Mouse (Mus musculus): ENCODE data around the gene Slamf7. TPM values are rescaled to one million over a fixed set of nuclear protein-coding genes. Genes with fewer than 3 reads are reported as not detected.

Slamf7 gene
- total RNA-seq, 4 experiments from 2014 or later: 0.13 TPM; not detected in 3

- no peak for DNase-seq (ENCODE audit: low spot score in 2 of 2)
These were observed 14.1 kb downstream of the Slamf7 start for GRCm38 (mm10) chr1:171638686-171639085.

DNA sequence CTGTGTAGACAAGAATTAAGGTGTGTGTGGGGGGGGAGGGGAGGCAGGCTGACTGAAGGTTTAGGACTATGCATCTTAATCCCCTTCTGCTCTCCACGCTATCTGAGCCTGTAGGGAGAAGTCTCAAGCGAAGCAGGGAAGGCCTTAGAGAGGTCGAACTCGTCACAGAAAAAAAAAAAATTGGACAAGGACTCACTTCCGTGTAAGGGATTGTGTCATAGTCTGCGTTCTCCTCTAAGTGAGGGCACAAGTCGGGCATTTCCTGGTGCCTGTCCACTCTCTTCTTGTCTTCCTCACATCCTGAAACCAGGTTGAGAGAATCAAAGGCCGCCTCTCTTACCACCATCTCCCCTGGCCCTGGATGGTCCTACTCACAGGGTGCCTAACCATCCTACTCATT, 15.7 kb downstream of the Slamf7 start:
- no peak for DNase-seq (ENCODE audit: low spot score in 2 of 2)

GRCm38 (mm10) chr1:171635696-171636095, 17.1 kb downstream of the Slamf7 start:
- no peak for DNase-seq (ENCODE audit: low spot score in 2 of 2)

- peak in 1 of 2 experiments; percentile 14 for DNase-seq (ENCODE audit: low spot score in 2 of 2)
These were observed 21.4 kb downstream of the Slamf7 start for GRCm38 (mm10) chr1:171631447-171631846.

DNA sequence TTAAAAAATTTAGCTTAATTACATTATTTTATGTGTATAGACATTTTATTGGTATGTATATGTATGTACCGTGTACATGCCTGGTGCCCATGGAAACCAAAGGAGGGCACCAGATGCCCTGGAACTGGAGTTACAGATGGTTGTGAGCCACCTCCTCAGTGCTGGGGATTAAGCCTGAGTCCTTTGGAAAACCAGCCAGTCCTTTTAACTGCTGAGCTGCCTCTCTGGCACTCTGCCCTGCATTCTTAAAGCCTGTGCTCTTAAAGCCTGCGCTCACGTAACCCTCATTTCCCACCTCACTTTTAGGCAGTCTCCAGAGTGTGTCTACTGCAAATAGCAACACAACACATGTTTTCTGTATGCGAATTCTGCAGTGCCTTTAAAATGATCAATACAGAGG, 21.9 kb downstream of the Slamf7 start:
- peak in 1 of 2 experiments; percentile 25 for DNase-seq (ENCODE audit: low spot score in 2 of 2)

GRCm38 (mm10) chr1:171630041-171630440, 22.8 kb downstream of the Slamf7 start:
- no peak for DNase-seq (ENCODE audit: low spot score in 2 of 2)

DNA sequence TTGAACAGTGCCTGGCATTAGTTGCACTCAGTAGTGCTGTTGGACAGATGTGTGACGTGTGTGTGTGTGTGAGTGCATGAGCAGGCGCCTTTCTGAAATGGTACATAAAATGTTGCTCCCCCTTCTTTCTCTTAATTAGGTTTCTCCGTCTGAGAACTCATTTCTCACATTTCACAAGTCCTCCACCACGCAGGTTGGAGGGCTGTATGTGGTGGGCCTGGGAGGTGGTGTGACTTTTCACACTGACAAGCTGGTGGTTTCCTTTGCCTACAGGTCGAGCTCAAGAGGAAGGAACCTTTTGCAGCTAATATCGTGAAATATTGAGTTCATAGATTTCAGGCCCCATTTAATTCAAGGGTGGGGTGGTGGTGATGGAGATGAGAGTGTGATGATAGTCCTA, 23.7 kb downstream of the Slamf7 start:
- no peak for DNase-seq (ENCODE audit: low spot score in 2 of 2)

GRCm38 (mm10) chr1:171627801-171628200, 25.0 kb downstream of the Slamf7 start:
- DNase-seq (ENCODE audit: low spot score in 2 of 2): no peak

DNA sequence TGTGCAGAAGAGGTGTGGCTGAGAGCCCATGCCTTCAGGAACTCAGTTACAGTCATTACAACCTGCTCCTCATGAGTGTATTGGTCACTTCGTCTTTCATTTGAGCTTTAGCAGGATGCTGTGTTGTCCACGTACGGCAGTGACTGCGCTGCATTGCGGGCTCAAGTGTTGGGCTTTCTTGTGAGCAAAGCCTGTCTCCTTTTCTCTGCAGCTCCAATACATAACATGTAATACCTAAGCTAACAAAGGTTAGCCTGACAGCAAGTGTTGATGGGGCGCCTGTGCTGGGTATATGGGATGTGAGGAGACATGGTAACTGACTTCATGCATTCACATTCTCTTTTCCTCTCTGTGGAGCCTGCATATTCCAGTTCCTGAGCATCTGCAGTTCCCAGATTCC, 32.7 kb downstream of the Slamf7 start:
- no peak for DNase-seq (ENCODE audit: low spot score in 2 of 2)

- DNase-seq (ENCODE audit: low spot score in 2 of 2): no peak
These were observed 33.2 kb downstream of the Slamf7 start for GRCm38 (mm10) chr1:171619645-171620044.

DNA sequence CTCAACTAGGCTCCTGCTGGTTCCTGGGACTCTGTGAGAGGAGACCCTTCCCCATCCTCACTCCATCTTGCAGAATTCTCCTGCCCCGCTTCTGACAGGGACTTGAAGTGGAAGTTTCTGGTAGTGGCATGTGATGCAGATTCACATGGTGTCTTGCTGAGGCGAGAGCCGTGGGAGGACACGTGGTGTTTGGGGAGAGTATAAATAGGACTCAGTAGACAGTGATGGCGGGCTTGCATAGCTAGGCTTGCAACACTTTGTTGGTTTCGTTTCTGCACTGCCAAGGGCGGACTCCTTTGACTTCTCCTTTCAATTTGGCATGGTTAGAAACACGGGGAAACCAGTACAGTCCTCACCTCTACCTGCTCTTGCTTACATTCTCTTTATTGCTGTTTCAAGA, 33.8 kb downstream of the Slamf7 start:
- DNase-seq (ENCODE audit: low spot score in 2 of 2): no peak

GRCm38 (mm10) chr1:171616881-171617515, 35.8 kb downstream of the Slamf7 start:
- DNase-seq (ENCODE audit: low spot score in 2 of 2): no peak

DNA sequence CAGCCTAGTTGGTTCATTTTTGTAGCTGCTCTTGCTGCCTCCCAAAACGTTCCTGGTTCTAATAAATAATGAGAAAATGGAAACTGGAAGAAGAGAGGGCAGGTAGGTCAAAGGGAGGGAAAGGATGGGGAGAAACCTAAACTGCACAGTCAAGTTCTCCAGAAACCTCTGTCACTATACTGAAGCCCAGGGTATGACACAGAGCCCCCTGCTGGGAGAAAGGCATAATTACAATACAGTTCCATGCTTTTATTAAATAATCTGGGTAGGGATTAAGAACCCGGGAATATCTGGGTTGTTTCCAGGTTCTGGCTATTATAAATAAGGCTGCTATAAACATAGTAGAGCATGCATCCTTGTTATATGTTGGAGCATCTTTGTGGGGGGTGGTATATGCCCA, 38.9 kb downstream of the Slamf7 start:
- no peak for DNase-seq (ENCODE audit: low spot score in 2 of 2)

- no peak for DNase-seq (ENCODE audit: low spot score in 2 of 2)
These were observed 42.1 kb downstream of the Slamf7 start for GRCm38 (mm10) chr1:171610781-171611180.

- no peak for DNase-seq (ENCODE audit: low spot score in 2 of 2)
These were observed 42.8 kb downstream of the Slamf7 start for GRCm38 (mm10) chr1:171610026-171610425.

- DNase-seq (ENCODE audit: low spot score in 2 of 2): no peak
These were observed 45.7 kb downstream of the Slamf7 start, which contains the start of gene Ly9 for GRCm38 (mm10) chr1:171607176-171607575. Ly9 (minus strand) TSS chr1:171607410.

DNA sequence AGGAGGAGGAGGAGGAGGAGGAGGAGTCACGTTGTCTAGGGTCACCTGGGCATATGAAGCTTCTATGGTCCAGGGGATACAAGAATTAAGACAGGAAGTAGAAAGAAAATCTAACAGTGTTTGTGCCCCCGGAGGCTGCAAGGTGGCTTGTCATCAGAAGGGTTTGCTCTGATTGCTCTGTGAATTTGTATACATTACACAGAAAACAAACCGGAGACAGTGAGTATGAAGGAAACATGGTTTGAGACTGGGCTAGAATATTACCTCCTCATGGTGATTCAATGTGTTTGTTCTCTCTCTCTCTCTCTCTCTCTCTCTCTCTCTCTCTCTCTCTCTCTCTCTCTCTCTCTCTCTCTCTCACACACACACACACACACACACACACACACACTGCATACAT, 46.2 kb downstream of the Slamf7 start:
- DNase-seq (ENCODE audit: low spot score in 2 of 2): no peak

DNA sequence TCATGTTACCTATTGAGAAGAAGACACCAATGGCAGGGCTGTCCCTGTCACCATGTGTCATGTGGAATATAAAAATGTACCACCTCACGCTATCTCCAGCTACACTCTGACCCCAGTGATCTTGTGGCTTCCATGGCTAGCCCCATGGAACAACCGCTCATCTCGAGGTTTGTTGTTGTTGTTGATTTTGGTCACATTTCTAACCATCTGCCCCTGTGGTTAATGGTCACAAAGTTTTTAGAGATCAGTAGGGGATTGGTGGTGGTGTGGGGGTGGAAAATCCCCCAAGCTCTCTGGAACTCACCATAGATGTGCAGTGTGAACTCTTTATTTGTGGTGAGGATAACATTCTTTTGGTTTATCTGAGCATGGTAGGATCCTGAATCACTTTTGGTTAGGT, 48.1 kb downstream of the Slamf7 start:
- no peak for DNase-seq (ENCODE audit: low spot score in 2 of 2)

GRCm38 (mm10) chr1:171584584-171584983, 68.3 kb downstream of the Slamf7 start:
- no peak for DNase-seq (ENCODE audit: low spot score in 2 of 2)

Small RNA genes lying within 50 kb of the gene (microRNA-seq; reads per million reads assigned to microRNA genes)
- 0 reads per million in 2 experiments for gene Mir7683

Other genes starting within 250 kb of the Slamf7 start
- gene Usf1, start 241.7 kb downstream of the Slamf7 start, total RNA-seq (2022): 100 to 1,000 TPM; 110 to 142 (median 124) TPM
- 10 to 100 TPM in 1 of 4 experiments, 1 to 10 TPM in 3; 3.0 to 10.0 (median 4.6) TPM for gene Tstd1, start 234.2 kb downstream of the Slamf7 start, total RNA-seq (2022)
- gene F11r, start 215.5 kb downstream of the Slamf7 start, total RNA-seq (2022): 10 to 100 TPM in 2 of 4 experiments, 1 to 10 TPM in 2; 4.8 to 18.6 (median 11.1) TPM
- 1 to 10 TPM; 5.1 to 6.3 (median 5.6) TPM for gene Alyref2, start 149.6 kb downstream of the Slamf7 start, total RNA-seq (2022)
- not detected for gene Itln1, start 117.7 kb downstream of the Slamf7 start, total RNA-seq (2022)
- 1 to 10 TPM in 2 of 4 experiments, not detected in 2; 1.5 to 1.6 TPM for gene Cd244a, start 93.8 kb downstream of the Slamf7 start, total RNA-seq (2022)
- gene Ly9, start 45.6 kb downstream of the Slamf7 start, total RNA-seq (2022): 1 to 10 TPM in 2 of 4 experiments, under 1 TPM in 2; 0.25 to 6.0 (median 2.4) TPM
- 1 to 10 TPM in 2 of 4 experiments, under 1 TPM in 1, not detected in 1; 0.72 to 8.2 (median 5.9) TPM for gene Cd48, start 29.0 kb upstream of the Slamf7 start, total RNA-seq (2022)
- under 1 TPM; 0.13 to 0.31 (median 0.14) TPM for gene Slamf1, start 114.1 kb upstream of the Slamf7 start, total RNA-seq (2022)
- gene Cd84, start 186.7 kb upstream of the Slamf7 start, total RNA-seq (2022): 10 to 100 TPM in 2 of 4 experiments, 1 to 10 TPM in 2; 1.9 to 22.4 (median 11.1) TPM
- under 1 TPM in 3 of 4 experiments, not detected in 1; 0.12 to 0.61 (median 0.43) TPM for gene Gm10521, start 242.6 kb upstream of the Slamf7 start, total RNA-seq (2022)